Mouse (Mus musculus) heart, adult 2 months (tissue): ENCODE measurements at regions not wholly inside any gene's neighbourhood (a gene's known extent, or its start where the extent isn't known, plus 50 kb on each side); places are given as distances from the start of the nearest gene placed in this dataset.

Experiments
- DNase-seq, 2 experiments: peaks; one replicate each; pipeline ENCODE4 v3.0.0; 2021
- H3K27ac ChIP-seq: fragments of 200-600 bp; 2 replicates; pipeline ENCODE4 v1.8.1; 2022
- H3K27me3 ChIP-seq: fragments of 200-500 bp; 2 replicates; pipeline ENCODE4 v1.6.1; 2012; ENCODE audit warnings: mild to moderate bottlenecking, low read length, inconsistent platforms, mixed read lengths; ENCODE audit not compliant: control insufficient read depth, insufficient read depth
- H3K36me3 ChIP-seq: fragments of 200-500 bp; 2 replicates; pipeline ENCODE4 v1.6.1; 2012; ENCODE audit warnings: low read length, inconsistent platforms; ENCODE audit not compliant: control insufficient read depth, insufficient read depth
- H3K4me1 ChIP-seq: fragments of 200-500 bp; 2 replicates; pipeline ENCODE4 v1.6.1; 2011; ENCODE audit warnings: low read length; ENCODE audit not compliant: control insufficient read depth, insufficient read depth
- H3K4me3 ChIP-seq: fragments of 200-600 bp; 2 replicates; pipeline ENCODE4 v1.8.1; 2022
- H3K79me2 ChIP-seq: fragments of 200-500 bp; replicated peaks from 2 replicates; pipeline ENCODE4 v1.6.1; 2012; ENCODE audit warnings: mild to moderate bottlenecking, inconsistent platforms, low read length, moderate library complexity, mixed read lengths; ENCODE audit not compliant: control insufficient read depth, insufficient read depth
- H3K9ac ChIP-seq: fragments of 200-500 bp; 2 replicates; pipeline ENCODE4 v1.6.1; 2012; ENCODE audit warnings: low read depth, mild to moderate bottlenecking, control low read depth, inconsistent platforms, low read length, mixed read lengths
- CTCF ChIP-seq: fragments of 200-600 bp; IDR thresholded peaks from 2 replicates; pipeline ENCODE4 v1.8.1; 2022; ENCODE audit warnings: antibody characterized with exemption, mild to moderate bottlenecking, moderate library complexity
- EP300 ChIP-seq: fragments of 200-500 bp; IDR thresholded peaks from 2 replicates; pipeline ENCODE4 v1.6.1; 2011; ENCODE audit warnings: low read depth, low read length, control low read depth; ENCODE audit not compliant: insufficient read depth
- POLR2A ChIP-seq: fragments of 200-500 bp; IDR thresholded peaks from 2 replicates; pipeline ENCODE4 v1.6.1; 2011; ENCODE audit warnings: mild to moderate bottlenecking, low read depth, low read length, control low read depth; ENCODE audit not compliant: insufficient read depth
- WGBS: fragments of 180-500 bp; shearing (Covaris S2); methylation state at CpG from one replicate; pipeline ENCODE4 v1.1.7; 2018; 5-methylcytosine and 5-hydroxymethylcytosine counted together
- intact Hi-C: fragments of 180-260 bp; cut with DNase I; formaldehyde crosslinking; loops from one replicate; pipeline ENCODE4 v1.15.1; 2025

GRCm38 (mm10) chr2:116716529-116717201, 161.8 kb upstream of the Tmco5 start:
- WGBS: 81% methylated on average over 9 of the region's 9 CpGs
- no peak for DNase-seq
- Histone ChIP-seq H3K79me2 (no peaks in the 10 kb centered on the region), H3K9ac (no peak overlapping the region), H3K4me1 (no peaks in the 10 kb centered on the region), H3K36me3 (no peaks in the 10 kb centered on the region), H3K4me3 (no peak overlapping the region), H3K27ac (no peak overlapping the region), H3K27me3 (no peaks in the 10 kb centered on the region)
- TF ChIP-seq EP300 (no peak), POLR2A (no peak), CTCF (no peak)
- intact Hi-C loops: no loop called here

- intact Hi-C loops: no loop called here
- H3K4me3 ChIP-seq: no peak overlapping the region
- WGBS: 83% methylated on average over 5 of the region's 5 CpGs
- H3K79me2 ChIP-seq: no peaks in the 10 kb centered on the region
- no peaks in the 10 kb centered on the region for H3K27me3 ChIP-seq
- DNase-seq: no peak
- no peaks in the 10 kb centered on the region for H3K36me3 ChIP-seq
- no peak for TF ChIP-seq CTCF
- TF ChIP-seq EP300: no peak
- TF ChIP-seq POLR2A: no peak
- H3K27ac ChIP-seq: no peak overlapping the region
- no peaks in the 10 kb centered on the region for H3K4me1 ChIP-seq
- no peak overlapping the region for H3K9ac ChIP-seq
Measured at GRCm38 (mm10) chr2:116718637-116719036, 159.9 kb upstream of the Tmco5 start.

DNA sequence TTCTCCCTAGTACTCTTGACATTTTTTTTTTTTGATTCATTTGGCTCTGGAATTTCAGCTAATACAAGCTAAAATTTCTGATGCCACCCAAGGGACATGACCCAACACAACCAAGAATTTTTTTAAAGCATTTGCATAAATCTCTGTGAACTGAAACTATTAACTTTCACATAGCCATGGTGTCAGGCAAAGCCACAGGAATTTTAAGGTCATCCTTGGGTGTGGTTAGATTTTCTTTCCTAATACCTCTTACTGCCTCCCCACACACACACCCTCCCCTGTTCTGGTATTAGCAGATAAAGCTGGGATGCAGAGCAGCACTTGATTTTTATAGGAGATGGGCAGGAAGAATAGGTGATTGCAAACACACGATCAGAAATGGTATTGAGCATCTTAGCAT, 150.9 kb upstream of the Tmco5 start:
- Histone ChIP-seq H3K9ac (no peak overlapping the region), H3K36me3 (no peaks in the 10 kb centered on the region), H3K27ac (no peak overlapping the region), H3K4me1 (no peaks in the 10 kb centered on the region), H3K27me3 (no peaks in the 10 kb centered on the region), H3K79me2 (no peaks in the 10 kb centered on the region), H3K4me3 (no peak overlapping the region)
- TF ChIP-seq EP300: no peak
- TF ChIP-seq CTCF: no peak
- no peak for TF ChIP-seq POLR2A
- intact Hi-C loops: no loop called here
- DNase-seq: no peak
- 36% methylated on average over 1 of the region's 1 CpGs for WGBS

- intact Hi-C loops: no loop called here
- no peak for TF ChIP-seq POLR2A
- TF ChIP-seq EP300: no peak
- TF ChIP-seq CTCF: peak; percentile 73
Measured at GRCm38 (mm10) chr2:116735702-116736101, 142.8 kb upstream of the Tmco5 start.

GRCm38 (mm10) chr2:116768459-116769047, 109.9 kb upstream of the Tmco5 start:
- DNase-seq: no peak
- TF ChIP-seq POLR2A (no peak), EP300 (no peak), CTCF (no peak)
- no peaks in the 10 kb centered on the region for H3K36me3 ChIP-seq
- H3K4me1 ChIP-seq: no peaks in the 10 kb centered on the region
- no peak overlapping the region for H3K9ac ChIP-seq
- no peak overlapping the region for H3K27ac ChIP-seq
- no peak overlapping the region for H3K4me3 ChIP-seq
- H3K79me2 ChIP-seq: no peaks in the 10 kb centered on the region
- intact Hi-C loops: no loop called here
- 54% methylated on average over 15 of the region's 15 CpGs for WGBS
- H3K27me3 ChIP-seq: no peaks in the 10 kb centered on the region

More at GRCm38 (mm10) chr2:116735702-116736101, 142.8 kb upstream of the Tmco5 start:
- peak; percentile 43 to 62 for DNase-seq
- Histone ChIP-seq H3K27ac (no peak overlapping the region), H3K36me3 (no peaks in the 10 kb centered on the region), H3K9ac (no peak overlapping the region), H3K27me3 (no peaks in the 10 kb centered on the region), H3K4me3 (no peak overlapping the region), H3K4me1 (no peaks in the 10 kb centered on the region), H3K79me2 (no peaks in the 10 kb centered on the region)
- 10% methylated on average over 3 of the region's 3 CpGs for WGBS

DNA sequence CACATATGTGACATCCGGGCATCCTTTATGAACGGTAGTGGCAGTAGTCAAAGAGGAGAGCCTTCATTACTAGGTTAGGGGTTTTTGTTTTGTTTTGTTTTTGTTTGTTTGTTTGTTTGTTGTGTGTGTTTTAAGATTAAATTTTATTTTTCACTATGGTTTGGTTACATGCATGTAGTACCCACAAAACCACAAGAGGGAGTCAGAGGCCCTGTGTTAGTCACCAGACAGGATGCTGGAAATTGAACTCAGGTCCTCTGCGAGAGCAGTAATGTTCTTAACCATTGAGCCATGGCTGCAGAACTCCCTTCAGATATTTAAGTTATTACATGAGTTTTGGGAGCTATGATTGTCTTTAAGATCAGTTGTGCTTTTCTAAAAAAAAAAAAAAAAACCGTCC, 109.3 kb upstream of the Tmco5 start:
- DNase-seq: no peak
- TF ChIP-seq POLR2A (no peak), CTCF (peak; percentile 51)
- 74% methylated on average over 4 of the region's 4 CpGs for WGBS

More for the DNA sequence above, 109.3 kb upstream of the Tmco5 start:
- H3K79me2 ChIP-seq: no peaks in the 10 kb centered on the region
- no peaks in the 10 kb centered on the region for H3K27me3 ChIP-seq
- H3K36me3 ChIP-seq: no peaks in the 10 kb centered on the region
- H3K4me3 ChIP-seq: no peak overlapping the region
- intact Hi-C loops: no loop called here
- H3K4me1 ChIP-seq: no peaks in the 10 kb centered on the region
- no peak overlapping the region for H3K27ac ChIP-seq
- H3K9ac ChIP-seq: no peak overlapping the region
